Mouse (Mus musculus) kidney, embryonic 14.5 days (tissue): ENCODE measurements at regions not wholly inside any gene's neighbourhood (a gene's known extent, or its start where the extent isn't known, plus 50 kb on each side); places are given as distances from the start of the nearest gene placed in this dataset.
A peak's percentile ranks its signal among the peaks of the same experiment; 100 is the strongest.

Source experiments
- ATAC-seq: fragments of 200-750 bp; cut with Nextera tagmentation; 2 replicates; pipeline ENCODE4 v1.8.0; 2017; ENCODE audit warnings: moderate number of reproducible peaks, mild to moderate bottlenecking, moderate TSS enrichment, moderate library complexity; ENCODE audit not compliant: low FRiP score, low TSS enrichment
- H3K27ac ChIP-seq: fragments of 300-500 bp; sonication (generic); 2 replicates; pipeline ENCODE4 v1.5.1; 2014; ENCODE audit warnings: low read depth, mild to moderate bottlenecking, low read length, moderate library complexity, mixed read lengths
- H3K27me3 ChIP-seq: fragments of 300-500 bp; sonication (generic); 2 replicates; pipeline ENCODE4 v1.6.1; 2014; ENCODE audit warnings: mild to moderate bottlenecking, low read length; ENCODE audit not compliant: control insufficient read depth, insufficient read depth
- H3K36me3 ChIP-seq: fragments of 300-500 bp; sonication (generic); 2 replicates; pipeline ENCODE4 v1.6.1; 2014; ENCODE audit warnings: low read length, mixed read lengths; ENCODE audit not compliant: control insufficient read depth, insufficient read depth
- H3K4me1 ChIP-seq: fragments of 300-500 bp; sonication (generic); 2 replicates; pipeline ENCODE4 v1.6.1; 2014; ENCODE audit warnings: low read length, mixed read lengths; ENCODE audit not compliant: control insufficient read depth, insufficient read depth
- H3K4me2 ChIP-seq: fragments of 300-500 bp; sonication (generic); replicated peaks from 2 replicates; pipeline ENCODE4 v1.6.1; 2014; ENCODE audit warnings: low read depth, mild to moderate bottlenecking, low read length
- H3K4me3 ChIP-seq: fragments of 300-500 bp; sonication (generic); 2 replicates; pipeline ENCODE4 v1.5.1; 2014; ENCODE audit warnings: mild to moderate bottlenecking, low read length
- H3K9ac ChIP-seq: fragments of 300-500 bp; sonication (generic); 2 replicates; pipeline ENCODE4 v1.6.1; 2014; ENCODE audit warnings: low read depth, mild to moderate bottlenecking, low read length, moderate library complexity
- H3K9me3 ChIP-seq: fragments of 300-500 bp; sonication (generic); 2 replicates; pipeline ENCODE4 v1.6.1; 2016; ENCODE audit warnings: low read length; ENCODE audit not compliant: control insufficient read depth
- WGBS: fragments of 180-500 bp; shearing (Covaris S2); extraction: QIAGEN DNeasy Blood & Tissue Kit; methylation state at CpG from one replicate; pipeline ENCODE4 v1.1.7; 2014; 5-methylcytosine and 5-hydroxymethylcytosine counted together

DNA sequence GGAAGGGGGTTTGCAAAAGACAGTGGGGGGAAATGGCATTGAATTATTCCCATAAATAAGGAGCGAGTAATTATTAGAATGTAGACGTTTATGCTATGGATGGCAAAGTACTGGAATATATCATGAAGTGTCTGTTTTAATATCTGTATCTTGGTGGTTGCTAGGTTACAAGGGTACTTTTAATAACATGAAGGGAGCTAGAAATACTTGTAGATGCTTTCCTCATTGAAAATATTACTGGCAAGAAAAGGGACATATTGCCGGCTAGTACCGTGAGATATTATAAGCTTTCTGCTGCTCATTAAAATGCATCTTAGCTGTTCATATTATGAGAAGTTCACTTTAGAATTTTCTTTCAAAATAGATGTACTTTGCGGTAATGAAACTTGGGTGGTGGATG lies 278.4 kb downstream of the Mex3b start:
- Histone ChIP-seq H3K4me2 (no peak overlapping the region), H3K27me3 (no peaks in the 10 kb centered on the region), H3K4me1 (no peaks in the 10 kb centered on the region), H3K4me3 (no peak overlapping the region), H3K36me3 (no peaks in the 10 kb centered on the region), H3K9ac (no peak overlapping the region), H3K9me3 (no peaks in the 10 kb centered on the region), H3K27ac (no peak overlapping the region)
- ATAC-seq, result no peak
- WGBS, result 94% methylated on average over 5 of the region's 5 CpGs

DNA sequence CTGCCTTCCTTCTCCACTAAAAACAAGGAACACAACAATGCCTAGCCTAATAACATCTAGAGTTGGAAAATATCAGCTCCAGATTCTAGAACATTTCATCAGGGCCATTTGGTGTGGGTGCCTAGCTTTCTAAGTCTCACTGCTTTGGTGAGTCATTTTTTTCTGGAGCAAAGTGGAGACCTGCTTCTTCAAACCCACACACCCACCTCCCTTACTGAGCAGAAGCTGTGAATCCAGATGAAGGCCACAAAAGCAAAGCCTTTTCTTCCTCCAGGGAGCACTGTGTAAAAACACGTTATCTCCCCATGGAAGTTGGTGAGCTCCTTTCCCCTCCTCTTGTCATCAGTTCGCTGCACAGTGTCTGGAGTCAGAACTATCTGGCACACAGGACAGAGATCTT lies 294.1 kb downstream of the Mex3b start:
- Histone ChIP-seq H3K27ac (no peak overlapping the region), H3K9ac (no peak overlapping the region), H3K27me3 (no peaks in the 10 kb centered on the region), H3K4me1 (no peaks in the 10 kb centered on the region), H3K4me2 (no peak overlapping the region), H3K36me3 (no peaks in the 10 kb centered on the region), H3K9me3 (no peaks in the 10 kb centered on the region), H3K4me3 (no peak overlapping the region)
- no peak for ATAC-seq
- WGBS, result 76% methylated on average over 2 of the region's 2 CpGs

DNA sequence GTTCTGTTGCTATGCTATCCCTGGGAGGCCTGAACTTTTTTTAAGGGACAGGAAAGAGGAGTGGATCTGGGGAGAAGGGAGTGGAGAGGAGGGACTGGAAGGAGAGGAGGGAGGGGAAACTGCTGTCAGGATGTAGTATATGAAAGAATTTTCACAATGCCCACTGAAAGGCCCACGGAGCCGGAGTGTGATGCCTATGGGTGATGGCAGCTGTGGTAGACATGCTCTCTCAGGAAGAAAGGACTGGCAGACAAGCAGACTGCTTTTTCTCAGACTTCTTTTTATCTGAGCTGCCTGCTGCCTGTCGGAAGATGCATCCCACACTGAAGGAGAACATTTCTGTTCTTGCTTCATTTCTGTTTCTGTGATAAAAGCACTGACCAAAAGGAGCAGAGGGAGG lies 295.7 kb downstream of the Mex3b start:
- 69% methylated on average over 3 of the region's 3 CpGs for WGBS
- no peak overlapping the region for H3K9ac ChIP-seq
- H3K27me3 ChIP-seq, result no peaks in the 10 kb centered on the region
- no peak for ATAC-seq
- H3K4me1 ChIP-seq, result no peaks in the 10 kb centered on the region
- H3K36me3 ChIP-seq, result no peaks in the 10 kb centered on the region
- H3K4me2 ChIP-seq, result no peak overlapping the region
- H3K4me3 ChIP-seq, result no peak overlapping the region
- H3K9me3 ChIP-seq, result no peaks in the 10 kb centered on the region
- H3K27ac ChIP-seq, result no peak overlapping the region

DNA sequence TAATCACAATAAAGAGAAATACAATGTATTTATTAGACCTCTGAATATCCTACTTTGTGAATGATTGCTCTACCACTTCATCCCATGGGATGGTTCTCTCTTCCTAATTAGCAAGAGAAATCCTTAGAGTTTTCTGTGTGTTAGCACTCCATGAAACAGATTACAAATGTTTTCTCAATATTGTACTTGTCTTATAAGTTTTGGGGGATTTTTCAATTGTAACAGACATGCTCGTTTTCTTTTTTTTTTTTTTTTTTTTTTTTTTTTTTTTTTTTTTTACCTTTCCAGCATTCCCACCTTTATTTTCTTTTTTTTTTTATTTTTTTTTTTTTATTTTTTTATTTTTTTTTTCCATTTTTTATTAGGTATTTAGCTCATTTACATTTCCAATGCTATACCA lies 312.3 kb downstream of the Mex3b start:
- no peak for ATAC-seq
- Histone ChIP-seq H3K36me3 (no peaks in the 10 kb centered on the region), H3K4me3 (no peak overlapping the region), H3K4me2 (no peak overlapping the region), H3K9me3 (no peaks in the 10 kb centered on the region), H3K27ac (no peak overlapping the region), H3K9ac (no peak overlapping the region), H3K27me3 (no peaks in the 10 kb centered on the region), H3K4me1 (no peaks in the 10 kb centered on the region)
- 83% methylated on average over 1 of the region's 1 CpGs for WGBS

DNA sequence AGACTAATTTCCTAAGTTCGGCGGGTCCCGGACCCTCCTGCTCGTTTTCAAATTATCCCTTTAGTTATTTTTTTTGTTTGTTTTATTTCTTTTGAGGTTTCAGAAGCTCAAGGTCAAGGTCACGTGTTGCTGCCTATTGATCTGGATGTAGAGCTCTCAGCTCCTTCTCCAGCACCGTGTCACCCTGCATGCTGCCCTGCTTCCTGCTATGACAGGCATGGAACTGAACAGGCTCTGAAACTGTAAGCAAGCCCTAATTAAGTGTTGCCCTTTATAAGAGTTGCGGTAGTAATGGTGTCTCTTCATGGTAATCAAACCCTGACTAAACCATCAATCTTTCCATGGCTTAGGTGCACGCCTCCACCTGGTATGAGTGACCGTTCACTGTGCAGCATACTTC lies 319.2 kb downstream of the Mex3b start:
- 80% methylated on average over 9 of the region's 9 CpGs for WGBS
- Histone ChIP-seq H3K4me1 (no peaks in the 10 kb centered on the region), H3K27ac (no peak overlapping the region), H3K4me2 (no peak overlapping the region), H3K27me3 (no peaks in the 10 kb centered on the region), H3K9ac (no peak overlapping the region), H3K36me3 (no peaks in the 10 kb centered on the region), H3K4me3 (no peak overlapping the region), H3K9me3 (no peaks in the 10 kb centered on the region)
- no peak for ATAC-seq

DNA sequence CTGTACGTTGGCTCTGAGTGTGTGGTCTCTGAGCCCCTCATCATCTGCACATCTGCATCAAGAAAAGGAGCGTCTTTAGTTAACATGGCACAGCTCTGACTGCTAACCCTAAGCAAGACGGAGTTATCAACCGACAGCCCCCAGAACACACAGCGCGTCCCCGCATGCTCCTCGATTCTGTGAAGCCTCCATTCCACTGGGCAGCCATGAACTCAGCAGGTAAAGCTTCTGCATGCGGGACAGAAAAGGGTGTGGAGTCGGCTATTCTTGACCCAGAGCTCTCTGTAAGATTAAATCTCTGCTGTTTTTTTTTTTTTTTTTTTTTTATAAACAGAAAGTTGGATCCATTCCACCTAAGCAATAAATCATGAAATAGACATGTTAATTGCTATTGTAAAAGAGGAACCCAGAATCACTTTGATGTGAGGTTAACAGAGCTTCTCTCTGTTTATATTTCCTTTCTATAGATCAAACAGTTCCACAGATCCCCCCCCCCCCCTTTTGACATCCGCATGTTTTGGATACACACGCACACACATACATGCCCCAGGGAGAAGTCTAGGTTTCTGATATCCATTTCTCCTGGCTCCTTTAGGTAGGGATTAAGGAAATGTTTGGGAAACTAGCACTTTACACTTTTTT lies 328.9 kb downstream of the Mex3b start:
- Histone ChIP-seq H3K4me3 (no peak overlapping the region), H3K9ac (no peak overlapping the region), H3K27ac (0 out of 2 replicates have a peak overlapping the region, but pooled peaks have one; percentile 19), H3K4me1 (peaks cover 17% of the 10 kb centered on the region), H3K36me3 (no peaks in the 10 kb centered on the region), H3K4me2 (no peak overlapping the region), H3K27me3 (no peaks in the 10 kb centered on the region), H3K9me3 (no peaks in the 10 kb centered on the region)
- WGBS, result 33% methylated on average over 12 of the region's 12 CpGs
- ATAC-seq, result peak; percentile 70

DNA sequence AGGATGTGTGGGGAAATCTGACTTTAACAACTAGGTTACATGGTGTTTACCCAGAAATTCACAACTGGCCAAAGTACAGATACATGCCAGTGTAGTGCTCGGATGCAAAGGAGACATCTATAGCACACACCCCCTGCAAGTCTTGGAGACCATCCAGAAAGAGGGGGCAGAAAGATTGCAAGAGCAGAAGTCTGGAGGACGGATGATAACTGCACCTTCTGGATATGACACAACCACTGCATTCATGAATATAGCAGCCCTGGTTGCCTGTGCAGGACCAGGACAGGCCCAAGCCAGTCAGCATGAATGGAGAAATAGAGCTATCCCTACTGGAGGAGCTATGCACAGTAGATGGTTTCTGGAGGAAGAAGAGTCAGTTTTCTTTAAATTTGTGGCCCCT lies 330.4 kb downstream of the Mex3b start:
- Histone ChIP-seq H3K4me1 (peaks cover 31% of the 10 kb centered on the region), H3K4me2 (no peak overlapping the region), H3K9ac (no peak overlapping the region), H3K27me3 (no peaks in the 10 kb centered on the region), H3K9me3 (no peaks in the 10 kb centered on the region), H3K27ac (no peak overlapping the region), H3K36me3 (no peaks in the 10 kb centered on the region), H3K4me3 (no peak overlapping the region)
- no peak for ATAC-seq
- 74% methylated on average over 2 of the region's 2 CpGs for WGBS

DNA sequence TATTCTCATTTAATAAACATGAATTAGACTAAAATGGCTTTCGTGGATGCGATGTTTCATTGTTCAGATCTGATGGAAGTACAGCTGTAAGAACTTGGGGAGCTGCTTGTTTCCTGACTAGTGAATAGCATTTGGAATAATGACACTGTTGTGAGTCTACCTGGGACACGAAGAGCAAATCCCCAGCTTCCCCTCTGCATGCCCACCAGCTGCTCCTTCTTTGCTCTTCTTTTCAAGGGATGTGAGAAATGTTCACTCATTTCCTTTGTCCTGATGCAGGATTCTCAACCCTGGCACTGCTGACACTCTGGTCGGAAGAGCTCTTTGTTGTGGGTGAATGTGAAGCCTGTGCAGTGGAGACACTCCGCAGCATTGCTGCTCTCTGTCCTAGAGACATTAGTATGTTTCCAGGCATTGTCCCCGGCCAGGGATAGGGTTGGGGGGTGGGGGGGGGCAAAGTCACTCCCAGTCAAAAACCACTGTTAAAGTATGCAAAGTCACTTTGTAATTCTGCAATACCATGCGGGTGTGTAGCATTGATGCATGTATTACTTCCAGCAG lies 334.1 kb downstream of the Mex3b start:
- WGBS, result 65% methylated on average over 7 of the region's 7 CpGs
- Histone ChIP-seq H3K9ac (no peak overlapping the region), H3K27ac (peak overlapping the region; percentile 38; the same call in 1 of the 2 replicates), H3K4me3 (no peak overlapping the region), H3K4me1 (peaks cover 49% of the 10 kb centered on the region), H3K9me3 (no peaks in the 10 kb centered on the region), H3K27me3 (no peaks in the 10 kb centered on the region), H3K4me2 (peak overlapping the region; percentile 29; the same call in 1 of the 2 replicates), H3K36me3 (no peaks in the 10 kb centered on the region)
- 0 out of 2 replicates have a peak, but pooled peaks have one; percentile 9 for ATAC-seq

DNA sequence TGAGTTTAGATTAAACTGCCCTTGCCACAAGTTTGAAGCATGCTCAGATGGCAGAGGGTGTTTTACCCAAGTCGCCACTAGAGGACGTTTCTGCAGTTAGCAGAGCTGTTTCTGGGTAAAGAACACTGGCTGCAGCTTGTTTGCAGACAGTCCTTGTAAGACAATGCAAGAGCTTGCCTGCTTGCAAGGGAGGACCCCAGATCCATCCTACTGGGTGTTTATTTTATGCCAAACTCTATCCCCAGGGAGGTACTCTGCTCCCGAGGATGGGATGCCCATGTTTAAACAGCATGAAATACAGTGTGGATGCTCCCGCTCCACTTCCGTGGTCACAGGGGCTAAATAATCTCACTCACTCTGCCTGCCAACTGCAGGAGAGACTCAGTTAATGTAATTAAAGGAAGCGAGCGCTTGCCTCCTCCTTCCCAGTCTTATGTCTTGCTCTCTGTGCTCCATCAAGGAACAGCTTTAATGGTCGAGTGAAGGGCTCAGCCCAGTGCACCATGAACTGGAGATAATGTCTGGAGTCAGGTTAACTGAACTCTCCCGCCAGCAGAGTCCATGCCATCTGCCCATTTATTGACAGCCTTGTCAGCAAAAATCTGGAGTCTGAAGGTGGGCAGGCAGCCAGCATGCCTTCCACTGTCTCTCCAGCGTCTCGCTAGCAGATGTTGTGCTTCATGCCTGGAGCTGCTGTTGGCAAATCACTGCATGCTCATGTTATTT lies 334.8 kb downstream of the Mex3b start:
- peak; percentile 80 for ATAC-seq
- peaks cover 42% of the 10 kb centered on the region for H3K4me1 ChIP-seq
- peak overlapping the region; percentile 15; the same call in 1 of the 2 replicates for H3K4me3 ChIP-seq
- H3K27me3 ChIP-seq, result no peaks in the 10 kb centered on the region
- H3K4me2 ChIP-seq, result peak overlapping the region; percentile 29
- H3K9ac ChIP-seq, result no peak overlapping the region
- no peaks in the 10 kb centered on the region for H3K9me3 ChIP-seq
- WGBS, result 3% methylated on average over 11 of the region's 11 CpGs
- no peaks in the 10 kb centered on the region for H3K36me3 ChIP-seq
- peak overlapping the region; percentile 38; the same call in 1 of the 2 replicates for H3K27ac ChIP-seq
